Mouse (Mus musculus) liver, adult 2 months (tissue): Measurements from ENCODE around the gene Cry2.

Experiments used
- CTCF ChIP-seq: fragments of 200-500 bp; IDR thresholded peaks from 2 replicates; pipeline ENCODE4 v1.5.1; 2011; ENCODE audit warnings: low read depth, low read length, control low read depth
- POLR2A ChIP-seq: fragments of 200-500 bp; IDR thresholded peaks from 2 replicates; pipeline ENCODE4 v1.6.1; 2011; ENCODE audit warnings: low read length, control low read depth; ENCODE audit not compliant: insufficient read depth; ENCODE audit errors: extremely low read depth

GRCm38 (mm10) chr2:92442419-92443001 lies 8.7 kb upstream of the Cry2 start:
- TF ChIP-seq CTCF (no peak), POLR2A (no peak)
